In genomic region chr6:114909801-114910200, GRCm38 (mm10) we compare ENCODE assay signal across 19 mouse cellular contexts.
"Had no signal": no experiment of that assay in that cellular context is flagged by ENCODE, and none has a peak within 500 bp of the region (broad histone marks: within the 10 kb centered on the region; RNA-seq: fewer than 3 reads in every experiment).

No protein-coding gene starts in this region.

- H3K36me3 ChIP-seq: limb, embryonic 15.5 days; midbrain, embryonic 13.5 days; stomach, embryonic 15.5 days had no signal

- DNase-seq: kidney, adult 18-20 months; kidney, adult 9 months; kidney, postnatal 14 days; kidney, postnatal 4 days; left cerebral cortex, postnatal 4 days; liver, postnatal 0 days; lung, embryonic 14.5 days; lung, postnatal 14 days; lung, postnatal 4 days; thymus, postnatal 25 days had no signal

- H3K27me3 ChIP-seq: limb, embryonic 12.5 days; limb, embryonic 15.5 days; midbrain, embryonic 13.5 days; stomach, embryonic 15.5 days had no signal

- H3K9ac ChIP-seq: limb, embryonic 12.5 days; limb, embryonic 15.5 days; liver, embryonic 14.5 days; liver, postnatal 0 days; lung, embryonic 14.5 days; midbrain, embryonic 13.5 days; stomach, embryonic 15.5 days had no signal

- ATAC-seq: liver, postnatal 0 days; midbrain, embryonic 13.5 days; midbrain, embryonic 16.5 days had no signal

- H3K4me2 ChIP-seq: limb, embryonic 12.5 days; limb, embryonic 15.5 days; liver, embryonic 11.5 days; lung, embryonic 14.5 days; midbrain, embryonic 13.5 days; stomach, embryonic 15.5 days had no signal

- H3K9me3 ChIP-seq: limb, embryonic 12.5 days; limb, embryonic 15.5 days; midbrain, embryonic 10.5 days; midbrain, embryonic 13.5 days; stomach, embryonic 15.5 days had no signal

- H3K27ac ChIP-seq: limb, embryonic 12.5 days; limb, embryonic 15.5 days; liver, embryonic 14.5 days; midbrain, embryonic 10.5 days; midbrain, embryonic 13.5 days; stomach, embryonic 15.5 days had no signal

- H3K4me3 ChIP-seq: limb, embryonic 12.5 days; limb, embryonic 15.5 days; midbrain, embryonic 10.5 days; midbrain, embryonic 13.5 days; myocyte; stomach, embryonic 15.5 days had no signal
